Mouse (Mus musculus) spleen, postnatal 0 days (tissue): Measurements from ENCODE around the gene Tceanc2. TPM values are rescaled to one million over a fixed set of nuclear protein-coding genes. Genes with fewer than 3 reads are reported as not detected.

ENCODE experiments used
- polyA plus RNA-seq: library from polyadenylated mRNA; unstranded; fragments of >200 nt; fragmentation: Nextera tagmentation; extraction: Ambion mirVana; gene quantifications from 2 replicates; pipeline ENCODE4 v1.2.1, GENCODE M21; 2015

Tceanc2 gene
- polyA plus RNA-seq: 25.7 and 28.1 TPM in 2 replicates

GRCm38 (mm10) chr4:107178830-107179490 lies at the start of gene Tceanc2:
TSS of gene Tceanc2 (minus strand) at chr4:107179116.

GRCm38 (mm10) chr4:107208880-107209279 lies 30.0 kb upstream of the Tceanc2 start, which contains the start of gene Ldlrad1:
TSS of gene Ldlrad1 (plus strand) at chr4:107209180.

GRCm38 (mm10) chr4:107178182-107178829 lies 610 bp downstream of the Tceanc2 start, which contains the start of gene Tmem59:
TSS of gene Tmem59 (plus strand) at chr4:107178399.

GRCm38 (mm10) chr4:107096841-107097373 lies 82.0 kb downstream of the Tceanc2 start, which contains the start of gene Cdcp2:
TSS of gene Cdcp2 (plus strand) at chr4:107096891.

Other genes with a start within 250 kb of the Tceanc2 start
- gene Mrpl37, start 112.2 kb downstream of the Tceanc2 start, polyA plus RNA-seq: 46.6 and 50.0 TPM in 2 replicates
- gene Cyb5rl, start 112.1 kb downstream of the Tceanc2 start, polyA plus RNA-seq: 1.6 and 2.6 TPM in 2 replicates
- not detected in 2 replicates for gene Cdcp2, start 82.2 kb downstream of the Tceanc2 start, polyA plus RNA-seq
- 206 and 236 TPM in 2 replicates for gene Tmem59, start 717 bp downstream of the Tceanc2 start, polyA plus RNA-seq
- gene Ldlrad1, start 30.1 kb upstream of the Tceanc2 start, polyA plus RNA-seq: not detected in 2 replicates
- gene Lrrc42, start 74.4 kb upstream of the Tceanc2 start, polyA plus RNA-seq: 18.6 and 19.7 TPM in 2 replicates
- gene Hspb11, start 74.5 kb upstream of the Tceanc2 start, polyA plus RNA-seq: 14.6 and 16.7 TPM in 2 replicates
- not detected in 2 replicates for gene Dio1, start 128.1 kb upstream of the Tceanc2 start, polyA plus RNA-seq
- 39.6 and 42.4 TPM in 2 replicates for gene Yipf1, start 135.2 kb upstream of the Tceanc2 start, polyA plus RNA-seq
- gene Ndc1, start 188.7 kb upstream of the Tceanc2 start, polyA plus RNA-seq: 14.4 and 15.8 TPM in 2 replicates